Mouse (Mus musculus) heart, embryonic 11.5 days (tissue): ENCODE data around the gene Acot2. TPM values are rescaled to one million over a fixed set of nuclear protein-coding genes. Genes with fewer than 3 reads are reported as not detected.

Experiments used
- ATAC-seq: fragments of 200-750 bp; cut with Nextera tagmentation; replicated peaks from 2 replicates; pipeline ENCODE4 v1.8.0; 2017; ENCODE audit warnings: moderate library complexity; ENCODE audit not compliant: insufficient number of reproducible peaks, low FRiP score, low TSS enrichment
- H3K27ac ChIP-seq: fragments of 300-500 bp; sonication (generic); 2 replicates; pipeline ENCODE4 v1.5.1; 2014; ENCODE audit warnings: mild to moderate bottlenecking, low read depth, low read length
- H3K27me3 ChIP-seq: fragments of 300-500 bp; sonication (generic); 2 replicates; pipeline ENCODE4 v1.6.1; 2014; ENCODE audit warnings: mild to moderate bottlenecking, low read length, mixed read lengths; ENCODE audit not compliant: control insufficient read depth, insufficient read depth
- H3K36me3 ChIP-seq: fragments of 300-500 bp; sonication (generic); 2 replicates; pipeline ENCODE4 v1.6.1; 2014; ENCODE audit warnings: mild to moderate bottlenecking, low read length, moderate library complexity, mixed read lengths; ENCODE audit not compliant: control insufficient read depth, insufficient read depth
- H3K4me1 ChIP-seq: fragments of 300-500 bp; sonication (generic); 2 replicates; pipeline ENCODE4 v1.6.1; 2014; ENCODE audit warnings: low read length; ENCODE audit not compliant: control insufficient read depth, insufficient read depth
- H3K4me2 ChIP-seq: fragments of 300-500 bp; sonication (generic); 2 replicates; pipeline ENCODE4 v1.6.1; 2014; ENCODE audit warnings: mild to moderate bottlenecking, moderate library complexity
- H3K4me3 ChIP-seq: fragments of 300-500 bp; sonication (generic); 2 replicates; pipeline ENCODE4 v1.5.1; 2014; ENCODE audit warnings: low read depth, low read length
- H3K9ac ChIP-seq: fragments of 300-500 bp; sonication (generic); 2 replicates; pipeline ENCODE4 v1.6.1; 2014; ENCODE audit warnings: mild to moderate bottlenecking, low read depth, low read length, moderate library complexity
- H3K9me3 ChIP-seq: fragments of 300-500 bp; sonication (generic); replicated peaks from 2 replicates; pipeline ENCODE4 v1.6.1; 2016; ENCODE audit warnings: low read length; ENCODE audit not compliant: control insufficient read depth
- WGBS: fragments of 180-500 bp; shearing (Covaris S2); extraction: QIAGEN DNeasy Blood & Tissue Kit; methylation state at CpG from one replicate; pipeline ENCODE4 v1.1.7; 2014; ENCODE audit not compliant: insufficient replicate concordance; 5-methylcytosine and 5-hydroxymethylcytosine counted together
- polyA plus RNA-seq: library from polyadenylated mRNA; unstranded; fragments of >200 nt; fragmentation: Nextera tagmentation; extraction: Ambion mirVana; gene quantifications from 2 replicates; pipeline ENCODE4 v1.2.1, GENCODE M21; 2014

Acot2 gene
- polyA plus RNA-seq, 1 experiment from 2014 or later = 35.5 TPM

DNA sequence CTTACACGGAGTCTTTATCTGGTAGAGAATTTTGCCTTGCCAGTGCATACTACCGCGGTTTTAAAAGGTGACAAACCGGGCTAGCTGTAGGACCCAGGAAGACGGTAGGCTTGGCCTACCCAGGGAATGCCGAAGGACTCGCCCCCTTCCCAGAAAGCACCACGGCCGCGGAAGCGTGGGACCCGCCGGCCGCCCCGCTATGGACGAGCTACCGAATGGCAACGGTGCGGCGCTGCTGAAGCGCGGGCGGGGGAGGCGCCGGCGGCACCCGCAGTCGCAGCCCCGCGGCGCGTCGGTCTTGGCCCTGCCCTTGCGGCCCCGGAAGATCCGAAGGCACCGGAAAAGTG lies 37.2 kb upstream of the Acot2 start, which contains the start of gene Riox1:
TSS of gene Riox1 (plus strand) at position 116 of the 347 bp plus-strand sequence.
- H3K4me1 ChIP-seq = peaks cover 20% of the 10 kb centered on the region
- peak within 1 kb of the TSS; percentile 79 for H3K4me3 ChIP-seq
- peak within 1 kb of the TSS; percentile 74 for H3K27ac ChIP-seq
- ATAC-seq = peak; percentile 84
- WGBS = under 1% methylated on average over 37 of the region's 37 CpGs
- peaks cover 4% of the 10 kb centered on the region for H3K36me3 ChIP-seq
- peak within 1 kb of the TSS; percentile 83 for H3K9ac ChIP-seq
- no peaks in the 10 kb centered on the region for H3K9me3 ChIP-seq
- no peaks in the 10 kb centered on the region for H3K27me3 ChIP-seq
- H3K4me2 ChIP-seq = peak within 1 kb of the TSS; percentile 93

DNA sequence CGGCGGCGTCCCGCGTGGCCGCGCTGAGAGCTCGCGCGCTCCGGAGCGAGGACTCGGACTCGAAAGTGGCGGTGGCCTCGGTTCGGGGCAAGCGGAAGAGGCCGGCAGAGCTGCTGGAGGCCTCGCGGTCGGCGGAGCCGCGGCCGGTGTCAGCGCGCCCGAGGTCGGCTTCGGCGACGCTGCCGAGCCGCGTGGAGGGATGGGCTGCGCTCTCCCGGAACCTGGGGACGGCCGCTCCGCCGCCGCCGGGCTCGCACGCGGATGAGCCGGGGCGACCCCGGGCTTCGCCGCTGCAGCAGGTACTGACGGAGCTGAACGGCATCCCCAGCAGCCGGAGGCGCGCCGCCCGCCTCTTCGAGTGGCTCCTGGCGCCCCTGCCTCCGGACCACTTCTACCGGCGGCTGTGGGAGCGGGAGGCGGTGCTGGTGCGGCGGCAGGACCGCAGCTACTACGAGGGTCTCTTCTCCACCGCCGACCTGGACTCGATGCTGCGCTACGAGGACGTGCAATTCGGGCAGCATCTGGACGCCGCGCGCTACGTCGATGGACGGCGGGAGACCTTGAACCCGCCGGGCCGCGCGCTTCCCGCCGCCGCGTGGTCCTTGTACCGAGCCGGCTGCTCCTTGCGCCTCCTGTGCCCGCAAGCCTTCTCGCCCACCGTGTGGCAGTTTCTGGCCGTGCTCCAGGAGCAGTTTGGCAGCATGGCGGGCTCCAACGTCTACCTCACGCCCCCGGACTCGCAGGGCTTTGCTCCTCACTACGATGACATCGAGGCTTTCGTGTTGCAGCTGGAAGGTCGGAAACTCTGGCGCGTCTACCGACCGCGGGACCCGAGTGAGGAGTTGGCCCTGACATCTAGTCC lies 36.6 kb upstream of the Acot2 start:
- WGBS = under 1% methylated on average over 114 of the region's 116 CpGs

DNA sequence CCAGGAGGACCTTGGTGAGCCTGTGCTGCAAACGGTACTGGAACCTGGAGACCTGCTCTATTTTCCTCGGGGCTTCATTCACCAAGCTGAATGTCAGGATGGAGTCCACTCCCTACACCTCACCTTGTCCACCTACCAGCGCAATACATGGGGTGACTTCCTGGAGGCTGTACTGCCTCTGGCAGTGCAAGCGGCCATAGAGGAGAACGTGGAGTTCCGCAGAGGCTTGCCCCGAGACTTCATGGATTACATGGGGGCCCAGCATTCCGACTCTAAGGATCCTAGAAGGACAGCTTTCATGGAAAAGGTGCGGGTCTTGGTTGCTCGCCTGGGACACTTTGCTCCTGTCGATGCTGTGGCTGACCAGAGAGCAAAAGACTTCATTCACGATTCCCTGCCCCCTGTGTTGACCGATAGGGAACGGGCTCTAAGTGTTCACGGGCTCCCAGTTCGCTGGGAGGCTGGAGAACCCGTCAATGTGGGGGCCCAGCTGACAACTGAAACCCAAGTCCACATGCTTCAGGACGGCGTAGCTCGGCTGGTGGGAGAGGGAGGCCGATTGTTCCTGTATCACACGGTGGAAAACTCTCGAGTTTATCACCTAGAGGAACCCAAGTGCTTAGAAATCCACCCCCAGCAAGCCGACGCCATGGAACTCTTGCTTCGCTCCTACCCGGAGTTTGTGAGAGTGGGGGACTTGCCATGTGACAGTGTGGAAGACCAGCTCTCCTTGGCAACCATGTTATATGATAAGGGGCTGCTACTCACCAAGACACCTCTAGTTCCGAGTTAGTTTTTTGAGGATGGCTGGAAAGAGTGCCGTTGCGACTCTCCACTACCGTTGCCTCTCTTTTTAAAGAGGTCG lies 35.7 kb upstream of the Acot2 start:
- Histone ChIP-seq H3K9ac (peak overlapping the region; percentile 83), H3K9me3 (no peaks in the 10 kb centered on the region), H3K27me3 (no peaks in the 10 kb centered on the region), H3K4me3 (peak overlapping the region; percentile 79), H3K4me1 (peaks cover 20% of the 10 kb centered on the region), H3K27ac (no peak overlapping the region), H3K4me2 (peak overlapping the region; percentile 93), H3K36me3 (peaks cover 4% of the 10 kb centered on the region)
- ATAC-seq = no peak
- 44% methylated on average over 32 of the region's 32 CpGs for WGBS

More for the DNA sequence above, 36.6 kb upstream of the Acot2 start:
- Histone ChIP-seq H3K4me2 (peak overlapping the region; percentile 93), H3K27ac (peak overlapping the region; percentile 74), H3K9me3 (no peaks in the 10 kb centered on the region), H3K4me1 (peaks cover 20% of the 10 kb centered on the region), H3K9ac (peak overlapping the region; percentile 83), H3K27me3 (no peaks in the 10 kb centered on the region), H3K36me3 (peaks cover 4% of the 10 kb centered on the region), H3K4me3 (peak overlapping the region; percentile 79)
- peak; percentile 41 for ATAC-seq

DNA sequence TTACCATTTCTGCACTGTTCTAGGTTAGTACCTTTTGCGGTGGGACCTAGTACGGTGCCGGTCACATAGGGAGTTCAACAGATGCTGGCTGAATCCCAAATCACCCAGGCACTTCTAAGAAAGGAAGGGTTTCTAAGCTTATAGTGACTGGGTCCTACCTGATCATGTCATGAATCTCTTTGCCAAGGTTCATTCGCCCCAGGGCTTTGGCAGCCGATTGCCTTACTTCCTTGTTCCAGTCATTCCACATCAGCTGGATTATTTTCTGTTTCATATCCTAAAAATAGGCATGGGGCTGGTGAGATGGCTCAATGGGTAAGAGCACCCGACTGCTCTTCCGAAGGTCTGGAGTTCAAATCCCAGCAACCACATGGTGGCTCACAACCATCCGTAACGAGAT lies 29.4 kb upstream of the Acot2 start:
- ATAC-seq = no peak
- 93% methylated on average over 9 of the region's 9 CpGs for WGBS

DNA sequence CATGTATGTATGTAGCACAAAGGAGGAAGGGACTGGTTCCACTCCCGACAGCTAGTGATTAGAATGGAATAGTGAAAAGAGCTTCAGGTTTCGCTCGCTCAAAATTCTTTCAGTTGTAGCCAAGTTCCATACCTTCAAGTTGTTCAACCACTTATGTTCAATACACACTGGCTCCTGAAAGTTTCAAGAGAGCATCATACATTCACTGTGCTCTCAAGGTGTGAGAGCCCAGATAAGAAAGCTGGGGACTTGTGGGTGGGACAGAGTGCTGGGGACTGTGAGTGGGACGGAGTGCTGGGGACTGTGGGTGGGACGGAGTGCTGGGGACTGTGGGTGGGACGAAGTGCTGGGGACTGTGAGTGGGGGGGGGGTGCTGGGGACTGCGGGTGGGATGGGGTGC lies 22.4 kb upstream of the Acot2 start:
- Histone ChIP-seq H3K4me3 (no peak overlapping the region), H3K36me3 (no peaks in the 10 kb centered on the region), H3K4me2 (no peak overlapping the region), H3K27me3 (no peaks in the 10 kb centered on the region), H3K4me1 (no peaks in the 10 kb centered on the region), H3K9ac (no peak overlapping the region), H3K9me3 (no peaks in the 10 kb centered on the region), H3K27ac (no peak overlapping the region)
- WGBS = 69% methylated on average over 7 of the region's 7 CpGs
- no peak for ATAC-seq

More for the DNA sequence above, 29.4 kb upstream of the Acot2 start:
- Histone ChIP-seq H3K9me3 (no peaks in the 10 kb centered on the region), H3K4me2 (no peak overlapping the region), H3K4me3 (no peak overlapping the region), H3K36me3 (no peaks in the 10 kb centered on the region), H3K27me3 (no peaks in the 10 kb centered on the region), H3K27ac (no peak overlapping the region), H3K4me1 (peaks cover 2% of the 10 kb centered on the region), H3K9ac (no peak overlapping the region)

DNA sequence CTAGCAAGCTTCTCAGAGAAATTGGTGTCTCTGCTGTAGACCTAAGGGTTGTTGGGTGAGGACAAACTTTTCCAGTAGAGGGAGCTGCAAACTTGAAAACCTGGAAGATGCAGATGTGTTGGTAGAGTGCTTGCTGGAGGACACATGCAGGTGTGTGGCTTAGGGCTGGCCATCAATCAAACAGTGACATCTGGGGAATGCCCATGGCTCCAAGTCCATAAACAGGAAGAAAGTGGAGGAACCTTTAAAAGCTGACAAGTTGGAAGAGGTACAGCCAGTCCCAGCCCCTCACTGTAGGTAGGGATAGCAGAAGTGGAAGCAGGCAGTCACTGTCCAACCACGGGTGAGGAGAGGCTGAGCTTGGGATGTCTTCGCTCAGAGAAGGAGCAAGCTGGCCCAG lies 15.5 kb upstream of the Acot2 start:
- ATAC-seq = no peak
- no peaks in the 10 kb centered on the region for H3K4me1 ChIP-seq
- H3K4me3 ChIP-seq = no peak overlapping the region
- 0 out of 2 replicates have a peak, but pooled peaks cover 3% of the 10 kb centered on the region for H3K9me3 ChIP-seq
- 63% methylated on average over 2 of the region's 2 CpGs for WGBS
- H3K27ac ChIP-seq = no peak overlapping the region
- no peaks in the 10 kb centered on the region for H3K27me3 ChIP-seq
- H3K4me2 ChIP-seq = no peak overlapping the region
- H3K36me3 ChIP-seq = no peaks in the 10 kb centered on the region
- H3K9ac ChIP-seq = no peak overlapping the region

DNA sequence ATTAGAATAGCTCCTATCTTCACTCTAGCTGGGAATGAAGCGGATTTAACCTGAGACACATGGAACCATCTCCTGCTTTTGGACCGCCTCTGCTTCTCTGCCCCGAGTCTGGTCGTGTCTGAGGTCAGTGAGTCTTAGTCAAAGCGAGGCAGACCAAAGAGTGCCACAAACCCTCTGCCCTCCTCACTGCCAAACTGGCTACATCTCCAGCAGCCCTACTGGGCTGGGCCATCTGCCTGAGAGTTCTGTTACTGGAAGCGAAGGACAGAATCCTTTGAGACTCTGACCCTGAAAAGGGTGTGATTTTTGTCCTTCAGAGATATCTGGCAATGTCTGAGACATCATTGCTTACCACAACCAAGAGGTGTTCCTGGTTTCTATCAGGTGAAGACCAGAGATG lies 8.8 kb upstream of the Acot2 start:
- Histone ChIP-seq H3K9ac (no peak overlapping the region), H3K36me3 (no peaks in the 10 kb centered on the region; the same call in 1 of the 2 replicates), H3K27ac (no peak overlapping the region), H3K9me3 (0 out of 2 replicates have a peak, but pooled peaks cover 3% of the 10 kb centered on the region), H3K27me3 (no peaks in the 10 kb centered on the region), H3K4me1 (0 out of 2 replicates have a peak, but pooled peaks cover 3% of the 10 kb centered on the region), H3K4me2 (no peak overlapping the region), H3K4me3 (no peak overlapping the region)
- WGBS = 83% methylated on average over 6 of the region's 6 CpGs
- ATAC-seq = no peak

DNA sequence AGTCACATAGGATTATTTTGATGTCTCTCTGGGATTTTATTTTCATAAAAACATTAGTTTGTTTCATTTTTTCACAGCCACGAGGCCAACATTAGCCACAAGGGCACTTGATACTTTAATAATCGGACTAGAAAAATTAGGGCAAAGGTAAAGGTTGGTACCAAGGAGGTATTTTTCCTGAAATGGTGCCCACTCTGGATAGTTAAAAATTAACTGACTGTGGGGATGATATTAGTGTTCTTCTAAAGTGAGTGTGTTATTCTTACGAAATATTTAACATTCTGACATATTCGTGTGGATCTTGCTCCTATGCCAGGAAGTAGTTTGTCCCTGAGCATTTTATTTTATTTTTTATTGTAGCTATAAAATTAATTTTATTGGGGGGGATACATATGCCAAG lies 6.0 kb upstream of the Acot2 start:
- no peak overlapping the region for H3K4me3 ChIP-seq
- no peak overlapping the region for H3K9ac ChIP-seq
- no peaks in the 10 kb centered on the region; the same call in 1 of the 2 replicates for H3K36me3 ChIP-seq
- H3K4me1 ChIP-seq = peaks cover 4% of the 10 kb centered on the region
- 78% methylated on average over 4 of the region's 4 CpGs for WGBS
- H3K9me3 ChIP-seq = no peaks in the 10 kb centered on the region
- H3K27me3 ChIP-seq = no peaks in the 10 kb centered on the region
- H3K4me2 ChIP-seq = no peak overlapping the region
- no peak for ATAC-seq
- H3K27ac ChIP-seq = no peak overlapping the region
